Mouse (Mus musculus): ENCODE results near the gene Nop9. TPM values are rescaled to one million over a fixed set of nuclear protein-coding genes. Genes with fewer than 3 reads are reported as not detected.

Nop9 gene
- polyA plus RNA-seq, 1 experiment from 2014 or later, result 47.9 TPM

Other genes starting within 250 kb of the Nop9 start
- gene Cpne6, start 235.2 kb upstream of the Nop9 start, polyA plus RNA-seq (2016; fragmentation: Nextera tagmentation; extraction: Ambion mirVana), result 0.55 and 0.90 TPM in 2 replicates
- not detected in 2 replicates for gene Nrl, start 220.7 kb upstream of the Nop9 start, polyA plus RNA-seq (2016; fragmentation: Nextera tagmentation; extraction: Ambion mirVana)
- 19.0 and 19.8 TPM in 2 replicates for gene Pck2, start 205.4 kb upstream of the Nop9 start, polyA plus RNA-seq (2016; fragmentation: Nextera tagmentation; extraction: Ambion mirVana)
- 103 and 105 TPM in 2 replicates for gene Dcaf11, start 185.7 kb upstream of the Nop9 start, polyA plus RNA-seq (2016; fragmentation: Nextera tagmentation; extraction: Ambion mirVana)
- gene A730061H03Rik, start 185.3 kb upstream of the Nop9 start, polyA plus RNA-seq (2016; fragmentation: Nextera tagmentation; extraction: Ambion mirVana), result 0.64 TPM in 1 of 2 replicates, not detected in the other
- gene Fitm1, start 170.1 kb upstream of the Nop9 start, polyA plus RNA-seq (2016; fragmentation: Nextera tagmentation; extraction: Ambion mirVana), result 0.20 TPM in 1 of 2 replicates, not detected in the other
- 117 and 119 TPM in 2 replicates for gene Psme1, start 167.6 kb upstream of the Nop9 start, polyA plus RNA-seq (2016; fragmentation: Nextera tagmentation; extraction: Ambion mirVana)
- 3.7 and 6.0 TPM in 2 replicates for gene Emc9, start 160.4 kb upstream of the Nop9 start, polyA plus RNA-seq (2016; fragmentation: Nextera tagmentation; extraction: Ambion mirVana)
- gene Psme2, start 154.6 kb upstream of the Nop9 start, polyA plus RNA-seq (2016; fragmentation: Nextera tagmentation; extraction: Ambion mirVana), result 199 and 201 TPM in 2 replicates
- gene Rnf31, start 154.0 kb upstream of the Nop9 start, polyA plus RNA-seq (2016; fragmentation: Nextera tagmentation; extraction: Ambion mirVana), result 18.2 and 20.8 TPM in 2 replicates
- 9.8 and 10.3 TPM in 2 replicates for gene Irf9, start 142.1 kb upstream of the Nop9 start, polyA plus RNA-seq (2016; fragmentation: Nextera tagmentation; extraction: Ambion mirVana)
- gene Rec8, start 127.7 kb upstream of the Nop9 start, polyA plus RNA-seq (2016; fragmentation: Nextera tagmentation; extraction: Ambion mirVana), result 7.2 and 8.5 TPM in 2 replicates
- 68.5 and 68.6 TPM in 2 replicates for gene Ipo4, start 109.7 kb upstream of the Nop9 start, polyA plus RNA-seq (2016; fragmentation: Nextera tagmentation; extraction: Ambion mirVana)
- gene Gm49378, start 107.8 kb upstream of the Nop9 start, polyA plus RNA-seq (2016; fragmentation: Nextera tagmentation; extraction: Ambion mirVana), result 4.0 and 5.6 TPM in 2 replicates
- gene Tm9sf1, start 101.9 kb upstream of the Nop9 start, polyA plus RNA-seq (2016; fragmentation: Nextera tagmentation; extraction: Ambion mirVana), result 68.7 and 73.4 TPM in 2 replicates
- gene Tssk4, start 95.5 kb upstream of the Nop9 start, polyA plus RNA-seq (2016; fragmentation: Nextera tagmentation; extraction: Ambion mirVana), result 0.65 and 0.68 TPM in 2 replicates
- 60.5 and 64.5 TPM in 2 replicates for gene Mdp1, start 85.2 kb upstream of the Nop9 start, polyA plus RNA-seq (2016; fragmentation: Nextera tagmentation; extraction: Ambion mirVana)
- 59.3 and 63.5 TPM in 2 replicates for gene Gmpr2, start 73.8 kb upstream of the Nop9 start, polyA plus RNA-seq (2016; fragmentation: Nextera tagmentation; extraction: Ambion mirVana)
- 577 and 583 TPM in 2 replicates for gene Nedd8, start 73.6 kb upstream of the Nop9 start, polyA plus RNA-seq (2016; fragmentation: Nextera tagmentation; extraction: Ambion mirVana)
- 61.6 and 68.2 TPM in 2 replicates for gene Tinf2, start 63.9 kb upstream of the Nop9 start, polyA plus RNA-seq (2016; fragmentation: Nextera tagmentation; extraction: Ambion mirVana)
- gene Tgm1, start 31.8 kb upstream of the Nop9 start, polyA plus RNA-seq (2016; fragmentation: Nextera tagmentation; extraction: Ambion mirVana), result 0.55 and 0.58 TPM in 2 replicates
- gene Rabggta, start 23.4 kb upstream of the Nop9 start, polyA plus RNA-seq (2016; fragmentation: Nextera tagmentation; extraction: Ambion mirVana), result 32.1 and 34.0 TPM in 2 replicates
- gene Dhrs1, start within 50 bp of the Nop9 start, polyA plus RNA-seq (2016; fragmentation: Nextera tagmentation; extraction: Ambion mirVana), result 68.8 and 74.1 TPM in 2 replicates
- gene Cideb, start 12.8 kb downstream of the Nop9 start, polyA plus RNA-seq (2016; fragmentation: Nextera tagmentation; extraction: Ambion mirVana), result 0.40 TPM in 1 of 2 replicates, not detected in the other
- 0.20 and 0.41 TPM in 2 replicates for gene Ltb4r2, start 15.7 kb downstream of the Nop9 start, polyA plus RNA-seq (2016; fragmentation: Nextera tagmentation; extraction: Ambion mirVana)
- gene Ltb4r1, start 20.3 kb downstream of the Nop9 start, polyA plus RNA-seq (2016; fragmentation: Nextera tagmentation; extraction: Ambion mirVana), result 0.13 and 0.19 TPM in 2 replicates
- gene Adcy4, start 38.4 kb downstream of the Nop9 start, polyA plus RNA-seq (2016; fragmentation: Nextera tagmentation; extraction: Ambion mirVana), result 5.5 and 6.0 TPM in 2 replicates
- 5.1 and 5.9 TPM in 2 replicates for gene Ripk3, start 43.2 kb downstream of the Nop9 start, polyA plus RNA-seq (2016; fragmentation: Nextera tagmentation; extraction: Ambion mirVana)
- 25.4 and 35.6 TPM in 2 replicates for gene Nfatc4, start 77.5 kb downstream of the Nop9 start, polyA plus RNA-seq (2016; fragmentation: Nextera tagmentation; extraction: Ambion mirVana)
- 23.9 and 26.9 TPM in 2 replicates for gene Nynrin, start 108.3 kb downstream of the Nop9 start, polyA plus RNA-seq (2016; fragmentation: Nextera tagmentation; extraction: Ambion mirVana)
- gene Cbln3, start 138.7 kb downstream of the Nop9 start, polyA plus RNA-seq (2016; fragmentation: Nextera tagmentation; extraction: Ambion mirVana), result 0.04 and 0.27 TPM in 2 replicates
- gene Khnyn, start 139.3 kb downstream of the Nop9 start, polyA plus RNA-seq (2016; fragmentation: Nextera tagmentation; extraction: Ambion mirVana), result 18.9 and 21.2 TPM in 2 replicates
- gene Sdr39u1, start 154.6 kb downstream of the Nop9 start, polyA plus RNA-seq (2016; fragmentation: Nextera tagmentation; extraction: Ambion mirVana), result 42.6 and 51.0 TPM in 2 replicates
- not detected in 2 replicates for gene Cma1, start 199.0 kb downstream of the Nop9 start, polyA plus RNA-seq (2016; fragmentation: Nextera tagmentation; extraction: Ambion mirVana)
- gene Cma2, start 205.3 kb downstream of the Nop9 start, polyA plus RNA-seq (2016; fragmentation: Nextera tagmentation; extraction: Ambion mirVana), result not detected in 2 replicates